Comparison of ENCODE assay signal across 23 mouse cellular contexts in the genomic region with DNA sequence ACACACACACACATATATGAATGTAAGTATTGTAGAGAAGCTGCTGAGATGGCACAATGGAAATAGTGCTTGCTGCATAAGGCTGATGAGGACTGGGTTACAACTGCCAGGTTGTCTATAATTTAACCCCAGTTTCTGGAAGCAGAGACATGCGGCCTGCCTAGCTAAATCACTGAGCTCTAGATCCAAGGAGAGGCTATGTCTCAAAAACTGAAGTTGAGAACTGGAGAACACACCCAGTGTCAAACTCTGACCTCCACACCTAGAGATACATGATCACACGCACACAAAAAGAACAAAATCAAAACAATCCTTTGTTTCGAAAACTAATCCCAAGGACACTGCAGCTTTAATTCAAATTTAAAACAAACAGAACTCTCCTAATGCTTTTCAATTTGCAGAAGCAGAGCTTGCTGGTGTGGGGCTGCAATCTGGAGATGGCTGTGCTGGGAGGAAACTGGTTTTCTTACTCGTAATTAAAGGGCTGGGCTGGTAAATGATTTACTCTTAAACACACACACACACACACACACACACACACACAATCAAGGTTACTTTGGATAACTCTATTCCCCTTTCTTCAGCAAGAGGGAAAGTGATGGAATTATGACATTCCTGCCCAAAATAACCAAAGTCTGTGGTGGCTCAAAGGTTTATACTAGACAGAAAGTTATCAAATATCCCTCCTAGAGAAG.
DNase-seq lines count a peak whose midpoint lies in the region; ATAC-seq and TF ChIP-seq lines count a peak whose summit lies in the region.
"Had no signal": no experiment of that assay in that cellular context is flagged by ENCODE, and none has a peak within 500 bp of the region (broad histone marks: within the 10 kb centered on the region; RNA-seq: fewer than 3 reads in every experiment).

No protein-coding gene starts in this region.

- H3K27me3 ChIP-seq in liver, adult 2 months (ENCODE audit: control insufficient read depth, insufficient read depth, low read length): no peaks in the 10 kb centered on the region
- no peaks in the 10 kb centered on the region for H3K27me3 ChIP-seq in liver, postnatal 0 days (ENCODE audit: insufficient read depth, low read length)
- no peaks in the 10 kb centered on the region for H3K27me3 ChIP-seq in stomach, embryonic 16.5 days (ENCODE audit: control insufficient read depth, insufficient read depth, low read length)
- no peaks in the 10 kb centered on the region for H3K27me3 ChIP-seq in forebrain, postnatal 0 days (ENCODE audit: insufficient read depth, low read length)
- H3K27me3 ChIP-seq in forebrain, embryonic 15.5 days: no peaks in the 10 kb centered on the region
- H3K27me3 ChIP-seq: heart, embryonic 15.5 days; hindbrain, embryonic 13.5 days had no signal

- H3K4me1 ChIP-seq in liver, adult 2 months (ENCODE audit: control insufficient read depth, insufficient read depth, low read length): peaks cover 1% of the 10 kb centered on the region; the same call in 1 of the 2 replicates
- H3K4me1 ChIP-seq in liver, postnatal 0 days (ENCODE audit: insufficient read depth): no peaks in the 10 kb centered on the region
- no peaks in the 10 kb centered on the region for H3K4me1 ChIP-seq in stomach, embryonic 16.5 days (ENCODE audit: control insufficient read depth, insufficient read depth, low read length)
- H3K4me1 ChIP-seq in forebrain, postnatal 0 days (ENCODE audit: insufficient read depth): no peaks in the 10 kb centered on the region
- no peaks in the 10 kb centered on the region for H3K4me1 ChIP-seq in forebrain, embryonic 15.5 days
- H3K4me1 ChIP-seq: forebrain, embryonic 10.5 days; heart, embryonic 15.5 days; hindbrain, embryonic 13.5 days; midbrain, embryonic 10.5 days had no signal

- no peak overlapping the region for H3K27ac ChIP-seq in liver, adult 2 months (replicated peaks; ENCODE audit: insufficient read depth, low read depth, low read length)
- H3K27ac ChIP-seq in liver, postnatal 0 days (ENCODE audit: low read depth): no peak overlapping the region
- H3K27ac ChIP-seq in stomach, embryonic 16.5 days (ENCODE audit: low read length): peak overlapping the region; percentile 73
- H3K27ac ChIP-seq in forebrain, postnatal 0 days (ENCODE audit: low read depth, low read length): no peak overlapping the region
- H3K27ac ChIP-seq in forebrain, embryonic 15.5 days (replicated peaks): no peak overlapping the region
- H3K27ac ChIP-seq: forebrain, embryonic 10.5 days; heart, adult 2 months; heart, embryonic 15.5 days; hindbrain, embryonic 13.5 days; left cerebral cortex, adult 2 months; liver, embryonic 14.5 days; midbrain, embryonic 10.5 days had no signal

- H3K4me3 ChIP-seq in liver, adult 2 months (ENCODE audit: insufficient read depth, low read depth, low read length): no peak overlapping the region
- no peak overlapping the region for H3K4me3 ChIP-seq in liver, postnatal 0 days (ENCODE audit: low read depth, low read length)
- H3K4me3 ChIP-seq in stomach, embryonic 16.5 days (replicated peaks; ENCODE audit: low read length): no peak overlapping the region
- H3K4me3 ChIP-seq in forebrain, postnatal 0 days (ENCODE audit: low read depth, low read length): no peak overlapping the region
- no peak overlapping the region for H3K4me3 ChIP-seq in forebrain, embryonic 15.5 days
- H3K4me3 ChIP-seq: forebrain, embryonic 10.5 days; heart, adult 2 months; heart, embryonic 15.5 days; hindbrain, embryonic 13.5 days; left cerebral cortex, adult 2 months; midbrain, embryonic 10.5 days had no signal

- H3K79me2 ChIP-seq in liver, adult 2 months (ENCODE audit: control insufficient read depth, insufficient read depth, low read length): no peaks in the 10 kb centered on the region

- no peak for TF ChIP-seq EP300 in liver, postnatal 0 days (IDR thresholded peaks at IDR 0.05; ENCODE audit: low read depth)

- no peak overlapping the region for H3K9ac ChIP-seq in liver, adult 2 months (ENCODE audit: low read depth, low read length)
- H3K9ac ChIP-seq in liver, postnatal 0 days (replicated peaks): no peak overlapping the region
- no peak overlapping the region for H3K9ac ChIP-seq in stomach, embryonic 16.5 days (ENCODE audit: low read length)
- H3K9ac ChIP-seq in forebrain, postnatal 0 days: no peak overlapping the region
- H3K9ac ChIP-seq in forebrain, embryonic 15.5 days (replicated peaks): no peak overlapping the region
- H3K9ac ChIP-seq: heart, embryonic 15.5 days; hindbrain, embryonic 13.5 days; liver, embryonic 14.5 days had no signal

- TF ChIP-seq POLR2A in liver, adult 2 months (IDR thresholded peaks at IDR 0.05; ENCODE audit: extremely low read depth, insufficient read depth, low read length): no peak

- H3K36me3 ChIP-seq in liver, adult 2 months (ENCODE audit: control insufficient read depth, insufficient read depth, low read length): no peaks in the 10 kb centered on the region
- no peaks in the 10 kb centered on the region for H3K36me3 ChIP-seq in liver, postnatal 0 days (replicated peaks; ENCODE audit: insufficient read depth, low read length)
- H3K36me3 ChIP-seq in stomach, embryonic 16.5 days (ENCODE audit: control insufficient read depth, insufficient read depth, low read length): no peaks in the 10 kb centered on the region
- H3K36me3 ChIP-seq in forebrain, postnatal 0 days (ENCODE audit: insufficient read depth): no peaks in the 10 kb centered on the region
- H3K36me3 ChIP-seq in forebrain, embryonic 15.5 days: no peaks in the 10 kb centered on the region
- H3K36me3 ChIP-seq: forebrain, embryonic 10.5 days; heart, embryonic 15.5 days; hindbrain, embryonic 13.5 days; midbrain, embryonic 10.5 days had no signal

- TF ChIP-seq CTCF in liver, adult 2 months (IDR thresholded peaks at IDR 0.05; ENCODE audit: low read depth, low read length): no peak
- no peak for TF ChIP-seq CTCF in liver, postnatal 0 days (IDR thresholded peaks at IDR 0.05; ENCODE audit: low read depth)
- TF ChIP-seq CTCF in forebrain, postnatal 0 days (IDR thresholded peaks at IDR 0.05; ENCODE audit: low read depth): no peak

- no peaks in the 10 kb centered on the region for H3K9me3 ChIP-seq in liver, postnatal 0 days (ENCODE audit: low read length)
- no peaks in the 10 kb centered on the region for H3K9me3 ChIP-seq in stomach, embryonic 16.5 days (replicated peaks; ENCODE audit: control insufficient read depth, low read length)
- H3K9me3 ChIP-seq in forebrain, postnatal 0 days (ENCODE audit: low read length): no peaks in the 10 kb centered on the region
- no peaks in the 10 kb centered on the region for H3K9me3 ChIP-seq in forebrain, embryonic 15.5 days
- H3K9me3 ChIP-seq: forebrain, embryonic 10.5 days; heart, embryonic 15.5 days; hindbrain, embryonic 13.5 days; midbrain, embryonic 10.5 days had no signal

- 33% methylated on average over 4 of the region's 4 CpGs for WGBS in liver, adult 2 months
- 51% methylated on average over 4 of the region's 4 CpGs for WGBS in liver, postnatal 0 days (ENCODE audit: insufficient replicate concordance)
- 37% methylated on average over 4 of the region's 4 CpGs for WGBS in stomach, embryonic 16.5 days
- WGBS in forebrain, postnatal 0 days: 66% methylated on average over 4 of the region's 4 CpGs
- 65% methylated on average over 4 of the region's 4 CpGs for WGBS in forebrain, embryonic 15.5 days

- H3K4me2 ChIP-seq in liver, postnatal 0 days (ENCODE audit: low read depth, low read length): no peak overlapping the region
- no peak overlapping the region for H3K4me2 ChIP-seq in stomach, embryonic 16.5 days (ENCODE audit: low read depth, low read length)
- H3K4me2 ChIP-seq in forebrain, postnatal 0 days (ENCODE audit: low read depth): no peak overlapping the region
- H3K4me2 ChIP-seq in forebrain, embryonic 15.5 days (replicated peaks): no peak overlapping the region
- H3K4me2 ChIP-seq: heart, embryonic 15.5 days; hindbrain, embryonic 13.5 days had no signal

- ATAC-seq in liver, postnatal 0 days: no peak
- no peak; the same call in 1 of the 2 replicates for ATAC-seq in stomach, embryonic 16.5 days (ENCODE audit: insufficient read depth, low FRiP score)
- no peak for ATAC-seq in forebrain, postnatal 0 days
- no peak for ATAC-seq in forebrain, embryonic 15.5 days (replicated peaks)
- ATAC-seq: CD4-positive, CD25-positive, alpha-beta regulatory T cell, adult 4 months; lung, postnatal 0 days had no signal

- peak; percentile 58 for DNase-seq in liver, adult 2 months (ENCODE audit: extremely low read depth, low read depth, low spot score)
- DNase-seq in liver, postnatal 0 days: no peak
- peak; percentile 55 for DNase-seq in kidney, adult 9 months
- peak; percentile 39 for DNase-seq in kidney, postnatal 36 days
- no peak for DNase-seq in forebrain, postnatal 0 days
- DNase-seq in cerebellum, adult 9-11 months: no peak
- DNase-seq: adrenal gland, postnatal 36 days; cerebellum, adult 9-10 months; gastrocnemius, postnatal 36 days; heart, adult 2 months; heart, postnatal 36 days; thymus, adult 18-20 months; thymus, postnatal 4 days had no signal

Comparison
In these comparisons a context has a peak if more than half of its experiments do, and no peak if none do; other contexts are left out.
1. DNase-seq: peak in liver, adult 2 months (single experiment), kidney, adult 9 months (single experiment) and kidney, postnatal 36 days (2 of 2); none in liver, postnatal 0 days (single experiment), forebrain, postnatal 0 days (single experiment) and cerebellum, adult 9-11 months (single experiment).